Mouse (Mus musculus) cerebellum, postnatal 14 days (tissue): ENCODE results near the gene Ddx46.
A peak's percentile ranks its signal among the peaks of the same experiment; 100 is the strongest.
"Not testable (repeated sequence)": the region's sequence is repeated elsewhere in the genome, so short reads cannot be mapped to it uniquely, and the experiment has no call there.

Experiments used
- DNase-seq, 2 experiments: peaks; one replicate each; pipeline ENCODE4 v3.0.0; 2021; ENCODE audit warnings: mixed read lengths in 2 of 2

Ddx46 gene

GRCm38 (mm10) chr13:55634639-55635127, at the start of gene Ddx46:
Ddx46 (plus strand) TSS chr13:55635027.
- DNase-seq: peak; percentile 95

GRCm38 (mm10) chr13:55591961-55592490, 42.8 kb upstream of the Ddx46 start:
- DNase-seq: peak in 1 of 2 experiments; percentile 26

GRCm38 (mm10) chr13:55592512-55593253, 42.1 kb upstream of the Ddx46 start:
- peak; percentile 98 to 99 for DNase-seq

- DNase-seq: no peak
These were observed 41.5 kb upstream of the Ddx46 start for GRCm38 (mm10) chr13:55593254-55593747.

- DNase-seq: peak; percentile 87 to 88
These were observed 39.5 kb upstream of the Ddx46 start for GRCm38 (mm10) chr13:55595375-55595774.

- no peak for DNase-seq
These were observed 38.0 kb upstream of the Ddx46 start for GRCm38 (mm10) chr13:55596802-55597201.

GRCm38 (mm10) chr13:55599566-55600540, 35.0 kb upstream of the Ddx46 start, which contains the start of gene B4galt7:
B4galt7 (plus strand) TSS chr13:55599896.
- DNase-seq: peak; percentile 92

GRCm38 (mm10) chr13:55600657-55601056, 34.2 kb upstream of the Ddx46 start:
- peak in 1 of 2 experiments; percentile 11 for DNase-seq

GRCm38 (mm10) chr13:55601611-55602010, 33.2 kb upstream of the Ddx46 start:
- peak; percentile 93 to 96 for DNase-seq

GRCm38 (mm10) chr13:55604606-55605005, 30.2 kb upstream of the Ddx46 start:
- DNase-seq: no peak

GRCm38 (mm10) chr13:55606899-55607623, 27.8 kb upstream of the Ddx46 start:
- no peak for DNase-seq

GRCm38 (mm10) chr13:55607624-55608006, 27.2 kb upstream of the Ddx46 start:
- no peak for DNase-seq

- DNase-seq: no peak
These were observed 22.8 kb upstream of the Ddx46 start for GRCm38 (mm10) chr13:55611996-55612395.

- no peak for DNase-seq
These were observed 21.4 kb upstream of the Ddx46 start for GRCm38 (mm10) chr13:55613471-55613870.

- no peak for DNase-seq
These were observed 15.5 kb upstream of the Ddx46 start for GRCm38 (mm10) chr13:55619328-55619727.

GRCm38 (mm10) chr13:55620275-55620674, 14.6 kb upstream of the Ddx46 start:
- no peak for DNase-seq

GRCm38 (mm10) chr13:55622156-55622648, 12.6 kb upstream of the Ddx46 start:
- DNase-seq: not testable (repeated sequence)

- DNase-seq: peak; percentile 86 to 90
These were observed 11.9 kb upstream of the Ddx46 start, which contains the start of gene Caml for GRCm38 (mm10) chr13:55622649-55623541. Caml (plus strand) TSS chr13:55623005.

- peak in 1 of 2 experiments; percentile 43 for DNase-seq
These were observed 332 bp downstream of the Ddx46 start for GRCm38 (mm10) chr13:55635146-55635571.

GRCm38 (mm10) chr13:55636185-55636983, 1.6 kb downstream of the Ddx46 start:
- no peak for DNase-seq
